Mouse (Mus musculus) midbrain, embryonic 14.5 days (tissue): ENCODE results near the gene Cabp4. TPM values are rescaled to one million over a fixed set of nuclear protein-coding genes. Genes with fewer than 3 reads are reported as not detected.
"Not testable (repeated sequence)": the region's sequence is repeated elsewhere in the genome, so short reads cannot be mapped to it uniquely, and the experiment has no call there.

Experiments used
- ATAC-seq: fragments of 200-750 bp; cut with Nextera tagmentation; 2 replicates; pipeline ENCODE4 v1.8.0; 2017; ENCODE audit warnings: moderate number of reproducible peaks, moderate library complexity; ENCODE audit not compliant: low FRiP score, low TSS enrichment
- DNase-seq: peaks from one replicate; pipeline ENCODE4 v3.0.0-alpha.2; 2015
- H3K27ac ChIP-seq: fragments of 300-500 bp; sonication (generic); replicated peaks from 2 replicates; pipeline ENCODE4 v1.5.1; 2014; ENCODE audit warnings: mild to moderate bottlenecking, low read depth, low read length, moderate library complexity
- H3K27me3 ChIP-seq: fragments of 300-500 bp; sonication (generic); 2 replicates; pipeline ENCODE4 v1.6.1; 2014; ENCODE audit warnings: low read length, control low read depth, mixed read lengths; ENCODE audit not compliant: control insufficient read depth, insufficient read depth
- H3K36me3 ChIP-seq: fragments of 300-500 bp; sonication (generic); 2 replicates; pipeline ENCODE4 v1.6.1; 2014; ENCODE audit warnings: low read length, control low read depth; ENCODE audit not compliant: control insufficient read depth, insufficient read depth
- H3K4me1 ChIP-seq: fragments of 300-500 bp; sonication (generic); 2 replicates; pipeline ENCODE4 v1.6.1; 2014; ENCODE audit warnings: mild to moderate bottlenecking, antibody characterized with exemption, low read length, control low read depth; ENCODE audit not compliant: control insufficient read depth, insufficient read depth
- H3K4me2 ChIP-seq: fragments of 300-500 bp; sonication (generic); 2 replicates; pipeline ENCODE4 v1.6.1; 2014; ENCODE audit warnings: mild to moderate bottlenecking, low read length, moderate library complexity
- H3K4me3 ChIP-seq: fragments of 300-500 bp; sonication (generic); replicated peaks from 2 replicates; pipeline ENCODE4 v1.5.1; 2014; ENCODE audit warnings: low read depth, low read length
- H3K9ac ChIP-seq: fragments of 300-500 bp; sonication (generic); replicated peaks from 2 replicates; pipeline ENCODE4 v1.6.1; 2014; ENCODE audit warnings: mild to moderate bottlenecking, low read length, moderate library complexity
- H3K9me3 ChIP-seq: fragments of 300-500 bp; sonication (generic); 2 replicates; pipeline ENCODE4 v1.6.1; 2016; ENCODE audit warnings: low read length, control low read depth, mixed read lengths; ENCODE audit not compliant: control insufficient read depth
- WGBS: fragments of 180-500 bp; shearing (Covaris S2); extraction: QIAGEN DNeasy Blood & Tissue Kit; methylation state at CpG from one replicate; pipeline ENCODE4 v1.1.7; 2014; 5-methylcytosine and 5-hydroxymethylcytosine counted together
- polyA plus RNA-seq: library from polyadenylated mRNA; unstranded; fragments of >200 nt; fragmentation: Nextera tagmentation; extraction: Ambion mirVana; gene quantifications from 2 replicates; pipeline ENCODE4 v1.2.1, GENCODE M21; 2014

Cabp4 gene
- polyA plus RNA-seq, 1 experiment from 2014 or later: 0.14 TPM

DNA sequence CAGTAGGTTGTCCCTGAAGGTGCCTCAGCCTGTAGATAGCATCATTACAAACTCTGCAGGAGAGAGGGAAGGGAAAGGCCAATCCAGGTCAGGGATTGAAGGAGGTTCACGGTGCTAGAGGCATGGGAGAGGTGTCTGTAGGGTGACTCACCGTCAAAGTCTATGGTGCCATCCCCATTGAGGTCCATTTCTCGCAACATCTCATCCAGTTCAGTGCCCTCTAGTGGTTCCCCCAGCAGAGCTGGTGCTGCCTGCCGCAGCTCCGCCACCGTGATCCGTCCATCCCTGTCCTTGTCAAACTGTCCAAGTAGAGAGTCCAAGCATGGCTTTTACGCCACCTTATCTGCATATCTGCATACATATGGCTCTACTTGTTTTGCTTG is 7.9 kb downstream of the Cabp4 start:
- H3K4me2 ChIP-seq, H3K9ac ChIP-seq, H3K27me3 ChIP-seq, H3K9me3 ChIP-seq, H3K4me3 ChIP-seq, ATAC-seq, H3K27ac ChIP-seq, H3K4me1 ChIP-seq, DNase-seq: not testable (repeated sequence)
- 24% methylated on average over 8 of the region's 8 CpGs for WGBS
- peaks cover 25% of the 10 kb centered on the region for H3K36me3 ChIP-seq

DNA sequence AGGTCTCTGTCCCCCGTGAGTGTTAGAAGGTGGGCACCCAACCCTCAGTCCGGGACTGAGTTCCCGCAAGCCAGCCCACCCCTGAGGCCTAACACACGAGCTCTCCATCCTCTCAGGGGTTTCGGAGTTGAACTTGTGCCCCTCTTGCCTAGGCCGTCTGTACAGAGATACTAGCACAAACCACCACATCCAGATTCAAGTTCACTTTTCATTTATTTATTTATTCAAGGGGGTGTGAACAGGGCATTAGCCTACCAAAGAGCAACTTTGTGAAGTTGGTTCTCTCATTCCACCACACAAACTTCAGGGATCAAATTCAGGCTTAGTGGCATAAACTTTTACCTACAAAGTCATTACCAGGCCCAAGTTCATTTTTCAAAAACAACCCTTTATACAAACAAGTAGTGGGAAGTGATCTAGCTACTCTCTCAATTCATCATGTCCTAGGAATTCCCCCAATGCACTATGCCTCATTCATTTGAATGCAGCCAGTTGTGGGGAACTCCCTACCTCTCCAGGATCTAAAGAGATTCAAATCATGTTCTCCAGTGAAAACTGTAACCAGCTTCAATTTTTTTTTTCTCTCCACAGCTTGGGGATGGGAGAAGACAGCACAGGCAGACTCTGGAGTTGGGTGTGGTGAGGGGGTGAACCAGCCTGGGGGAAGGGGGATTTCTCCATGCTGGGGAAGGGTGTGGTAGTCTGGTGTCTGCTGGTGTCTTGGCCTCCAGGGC is 8.4 kb downstream of the Cabp4 start:
- not testable (repeated sequence) for H3K4me3 ChIP-seq, H3K4me2 ChIP-seq, H3K9ac ChIP-seq, H3K27ac ChIP-seq, H3K4me1 ChIP-seq, ATAC-seq, H3K27me3 ChIP-seq, DNase-seq, H3K9me3 ChIP-seq
- peaks cover 30% of the 10 kb centered on the region for H3K36me3 ChIP-seq
- 89% methylated on average over 6 of the region's 6 CpGs for WGBS

DNA sequence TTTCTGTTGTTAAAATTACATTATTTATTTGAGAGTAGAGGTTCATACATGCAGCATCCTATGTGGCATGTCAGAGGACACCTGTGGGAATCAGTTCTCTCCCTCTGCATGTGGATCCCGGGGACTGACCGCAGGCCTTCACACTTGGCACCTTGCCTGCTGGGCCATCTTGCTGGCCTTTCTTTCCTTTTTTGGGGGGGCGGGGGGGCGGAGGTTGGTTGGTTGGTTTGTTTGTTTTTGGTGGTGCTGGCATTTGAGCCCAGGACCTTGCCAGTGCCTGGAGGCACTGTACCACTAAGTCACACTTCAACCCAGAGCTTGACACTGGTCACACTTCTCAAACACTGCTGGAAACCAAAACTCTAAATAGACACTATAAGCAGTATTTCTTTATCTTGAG is 9.5 kb downstream of the Cabp4 start:
- peaks cover 37% of the 10 kb centered on the region for H3K36me3 ChIP-seq
- no peak overlapping the region for H3K27ac ChIP-seq
- 0 out of 2 replicates have a peak, but pooled peaks cover 3% of the 10 kb centered on the region for H3K4me1 ChIP-seq
- H3K9me3 ChIP-seq: no peaks in the 10 kb centered on the region
- no peak overlapping the region for H3K4me2 ChIP-seq
- no peak for DNase-seq
- no peak overlapping the region for H3K4me3 ChIP-seq
- no peaks in the 10 kb centered on the region for H3K27me3 ChIP-seq
- no peak overlapping the region for H3K9ac ChIP-seq
- WGBS: 94% methylated on average over 4 of the region's 4 CpGs
- no peak for ATAC-seq

DNA sequence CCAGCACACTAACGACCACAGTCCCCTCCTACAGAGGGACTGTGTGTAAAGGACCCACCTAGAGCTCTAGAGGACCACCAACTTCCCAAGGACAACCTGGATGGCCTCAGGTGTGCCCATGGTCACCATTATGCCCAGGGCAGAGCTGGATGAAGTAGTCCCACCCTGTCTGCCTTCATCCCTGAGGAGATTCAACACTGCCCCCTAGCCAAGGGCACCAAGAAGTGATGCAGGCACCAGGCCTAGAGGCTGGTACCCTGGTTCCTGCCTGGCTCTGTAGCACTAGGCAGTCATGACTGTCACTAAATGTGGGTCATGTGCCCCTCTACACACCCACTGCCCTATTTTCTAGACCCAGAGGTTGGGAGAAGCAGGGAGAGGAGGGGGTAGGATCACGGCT is 12.1 kb downstream of the Cabp4 start:
- WGBS: 88% methylated on average over 2 of the region's 2 CpGs
- peaks cover 52% of the 10 kb centered on the region for H3K36me3 ChIP-seq

DNA sequence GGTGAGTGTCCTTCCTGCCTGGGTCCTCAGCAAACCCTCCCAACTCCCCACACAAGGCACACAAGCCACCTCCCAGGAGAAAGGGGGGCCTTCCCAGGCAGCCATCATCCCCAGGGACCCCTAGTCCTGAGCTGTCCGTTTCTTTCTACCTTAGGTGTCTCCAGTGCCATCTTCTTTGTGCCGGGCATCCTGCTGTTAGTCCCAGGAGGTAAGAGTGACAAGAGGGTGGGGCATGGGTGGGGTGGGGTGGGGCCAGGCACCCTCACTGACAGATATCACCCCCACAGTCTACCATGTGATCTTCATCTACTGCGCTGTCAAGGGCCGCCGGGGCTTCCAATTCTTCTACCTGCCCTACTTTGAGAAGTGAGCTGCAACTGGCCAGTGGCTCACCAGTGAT is 12.8 kb downstream of the Cabp4 start:
- no peak for ATAC-seq
- no peaks in the 10 kb centered on the region for H3K27me3 ChIP-seq
- 87% methylated on average over 5 of the region's 5 CpGs for WGBS
- no peak overlapping the region for H3K9ac ChIP-seq
- H3K4me3 ChIP-seq: no peak overlapping the region
- no peak for DNase-seq
- H3K4me2 ChIP-seq: no peak overlapping the region
- no peaks in the 10 kb centered on the region for H3K9me3 ChIP-seq
- H3K4me1 ChIP-seq: peaks cover 9% of the 10 kb centered on the region
- peaks cover 52% of the 10 kb centered on the region for H3K36me3 ChIP-seq
- no peak overlapping the region for H3K27ac ChIP-seq

More for the DNA sequence above, 12.1 kb downstream of the Cabp4 start:
- no peaks in the 10 kb centered on the region for H3K9me3 ChIP-seq
- H3K27ac ChIP-seq: no peak overlapping the region
- H3K4me3 ChIP-seq: no peak overlapping the region
- H3K4me1 ChIP-seq: peaks cover 5% of the 10 kb centered on the region
- ATAC-seq: no peak
- no peak overlapping the region for H3K4me2 ChIP-seq
- H3K9ac ChIP-seq: no peak overlapping the region
- DNase-seq: no peak
- H3K27me3 ChIP-seq: no peaks in the 10 kb centered on the region

DNA sequence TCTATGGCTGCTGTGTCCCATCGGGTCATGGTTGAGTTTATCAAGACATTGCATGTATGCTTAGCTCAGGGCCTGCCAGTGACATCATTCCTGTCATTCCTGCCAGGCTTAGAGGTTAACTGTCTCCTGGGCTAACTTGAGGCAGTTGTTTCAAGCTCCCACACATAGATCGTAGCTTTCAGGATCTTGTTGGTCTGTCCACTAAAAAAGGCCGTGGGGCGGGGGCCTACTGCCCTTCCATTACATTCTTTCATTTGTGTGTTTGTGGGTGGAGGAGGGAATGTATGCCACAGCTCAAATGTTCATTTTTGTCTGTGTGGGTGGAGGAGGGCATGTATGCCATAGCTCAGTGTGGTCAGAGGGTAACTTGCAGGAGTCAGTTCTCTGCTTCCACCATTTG is 13.7 kb downstream of the Cabp4 start:
- H3K27me3 ChIP-seq: no peaks in the 10 kb centered on the region
- H3K9me3 ChIP-seq: no peaks in the 10 kb centered on the region
- peaks cover 52% of the 10 kb centered on the region for H3K36me3 ChIP-seq
- ATAC-seq: no peak
- H3K4me2 ChIP-seq: no peak overlapping the region
- no peak overlapping the region for H3K4me3 ChIP-seq
- no peak for DNase-seq
- H3K27ac ChIP-seq: no peak overlapping the region
- peaks cover 9% of the 10 kb centered on the region for H3K4me1 ChIP-seq
- H3K9ac ChIP-seq: no peak overlapping the region
- WGBS: 89% methylated on average over 4 of the region's 4 CpGs

DNA sequence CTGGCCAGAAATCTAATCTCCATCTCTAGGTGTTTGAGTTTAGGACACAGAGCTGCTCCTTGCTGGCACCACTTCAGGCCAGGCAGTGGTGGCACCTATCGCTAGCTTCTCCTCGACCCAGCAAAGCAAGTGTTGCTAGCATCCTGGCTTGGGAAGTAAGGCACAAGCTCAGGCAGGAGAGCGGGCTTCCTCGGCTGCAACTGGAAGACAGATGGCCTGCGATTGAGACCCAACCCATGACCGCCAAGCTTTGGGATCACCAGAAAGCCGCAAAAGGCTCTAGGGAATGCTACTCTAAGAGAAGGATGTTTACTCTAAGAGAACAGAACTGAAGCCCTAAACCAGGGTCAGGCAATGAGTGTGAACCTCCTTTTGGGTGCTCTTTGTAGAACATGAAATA is 14.4 kb downstream of the Cabp4 start:
- 95% methylated on average over 7 of the region's 7 CpGs for WGBS
- Histone ChIP-seq H3K4me3 (no peak overlapping the region), H3K36me3 (peaks cover 52% of the 10 kb centered on the region), H3K4me2 (no peak overlapping the region), H3K27ac (no peak overlapping the region), H3K4me1 (peaks cover 9% of the 10 kb centered on the region), H3K27me3 (no peaks in the 10 kb centered on the region), H3K9ac (no peak overlapping the region), H3K9me3 (no peaks in the 10 kb centered on the region)
- DNase-seq (no peak), ATAC-seq (no peak)

DNA sequence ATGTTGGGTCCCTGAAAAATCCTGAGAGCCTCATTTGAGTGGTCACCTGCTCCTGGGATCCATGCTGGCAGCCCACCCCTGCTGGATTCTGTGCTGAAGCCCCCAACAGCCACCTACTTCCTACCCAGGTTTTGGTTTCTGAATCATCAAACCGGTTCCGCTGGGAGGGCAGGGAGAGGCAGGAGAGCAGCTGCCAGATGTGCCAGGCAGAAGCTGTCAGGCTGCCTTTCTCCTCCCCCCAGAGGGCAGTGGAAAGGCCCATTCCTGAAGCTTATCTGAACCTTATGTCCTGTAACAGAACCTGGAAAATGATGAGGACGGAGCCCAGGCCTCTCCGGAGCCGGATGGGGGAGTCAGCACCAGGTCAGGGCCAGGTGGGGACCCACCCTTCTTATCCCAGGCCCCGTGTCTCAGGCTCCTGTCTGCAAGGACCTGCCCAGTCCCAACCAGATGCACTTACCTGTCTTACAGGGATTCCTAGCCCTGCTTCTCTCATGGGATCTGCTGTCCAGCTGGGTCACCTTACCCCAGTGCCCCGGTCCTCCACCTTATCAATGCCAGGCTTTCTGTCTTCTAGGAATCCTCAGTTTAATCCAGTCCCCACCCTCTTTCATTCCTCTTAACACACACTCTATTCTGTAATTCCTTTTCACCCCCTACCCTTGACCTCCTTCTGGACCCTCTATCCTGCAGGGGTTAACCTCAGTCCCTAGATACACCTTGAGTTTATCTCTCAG is 16.9 kb downstream of the Cabp4 start:
- peaks cover 36% of the 10 kb centered on the region for H3K36me3 ChIP-seq
- H3K27me3 ChIP-seq: no peaks in the 10 kb centered on the region
- 70% methylated on average over 7 of the region's 7 CpGs for WGBS
- H3K9ac ChIP-seq: peak overlapping the region; percentile 83
- no peaks in the 10 kb centered on the region for H3K9me3 ChIP-seq
- ATAC-seq (no peak), DNase-seq (no peak)
- peak overlapping the region; percentile 83 for H3K4me3 ChIP-seq
- H3K4me2 ChIP-seq: peak overlapping the region; percentile 83
- peaks cover 9% of the 10 kb centered on the region for H3K4me1 ChIP-seq
- H3K27ac ChIP-seq: no peak overlapping the region
